1 mouse cellular context compared by ENCODE assay signal in genomic region chr11:24123991-24124390, GRCm38 (mm10).
TF ChIP-seq lines count a peak whose summit lies in the region.

No protein-coding gene starts in this region.

TF ChIP-seq in MEL, 35 proteins besides CTCF, POLR2A, EP300 and RAD21:
- TF ChIP-seq TCF12 (IDR thresholded peaks at IDR 0.05; ENCODE audit: low read depth, low read length) (peak; percentile 38; the same call in 1 of the 2 replicates), ZKSCAN1 (IDR thresholded peaks at IDR 0.05; ENCODE audit: low read depth, low read length) (no peak), RCOR1 (IDR thresholded peaks at IDR 0.05; ENCODE audit: low read depth, low read length) (no peak), NELFE (IDR thresholded peaks at IDR 0.05; ENCODE audit: low read depth, low read length) (peak; percentile 21; the same call in 1 of the 2 replicates), POLR2AphosphoS2 (IDR thresholded peaks at IDR 0.05; ENCODE audit: low read length) (0 out of 2 replicates have a peak, but pooled peaks have one; percentile 24), SMC3 (IDR thresholded peaks at IDR 0.05; ENCODE audit: low read depth, low read length) (no peak), E2F4 (IDR thresholded peaks at IDR 0.05; ENCODE audit: borderline replicate concordance, low read depth, low read length) (no peak), USF1 (IDR thresholded peaks at IDR 0.05; ENCODE audit: low read depth, low read length) (no peak), CHD1 (IDR thresholded peaks at IDR 0.05; ENCODE audit: low read depth, low read length) (0 out of 2 replicates have a peak, but pooled peaks have one; percentile 38), MAFK (IDR thresholded peaks at IDR 0.05; ENCODE audit: borderline replicate concordance, low read depth, low read length) (no peak), ELF1 (IDR thresholded peaks at IDR 0.05; ENCODE audit: low read depth, low read length) (no peak), UBTF (IDR thresholded peaks at IDR 0.05; ENCODE audit: borderline replicate concordance, insufficient read depth, low read depth, low read length) (no peak), GATA1 (IDR thresholded peaks at IDR 0.05; ENCODE audit: low read depth, low read length) (0 out of 2 replicates have a peak, but pooled peaks have one; percentile 14), ZC3H11A (IDR thresholded peaks at IDR 0.05; ENCODE audit: low read depth, low read length) (no peak), SIN3A (IDR thresholded peaks at IDR 0.05; ENCODE audit: low read length) (peak; percentile 50), TAL1 (IDR thresholded peaks at IDR 0.05; ENCODE audit: low read length) (peak; percentile 54; the same call in 1 of the 2 replicates), CHD2 (IDR thresholded peaks at IDR 0.05; ENCODE audit: low read length) (no peak), TBP (IDR thresholded peaks at IDR 0.05; ENCODE audit: low read depth, low read length) (no peak), ETS1 (IDR thresholded peaks at IDR 0.05; ENCODE audit: low read depth, low read length) (peak; percentile 47; the same call in 1 of the 2 replicates), KAT2A (conservative IDR thresholded peaks at IDR 0.05; ENCODE audit: low read depth, low read length) (no peak), MEF2A (IDR thresholded peaks at IDR 0.05; ENCODE audit: extremely low read depth, insufficient replicate concordance, low read depth, low read length, poor library complexity, severe bottlenecking) (no peak), ZMIZ1 (IDR thresholded peaks at IDR 0.05; ENCODE audit: low read depth, low read length) (0 out of 2 replicates have a peak, but pooled peaks have one; percentile 20), JUND (IDR thresholded peaks at IDR 0.05; ENCODE audit: low read depth, low read length) (no peak), MYB (IDR thresholded peaks at IDR 0.05; ENCODE audit: low read depth, low read length) (no peak), BHLHE40 (IDR thresholded peaks at IDR 0.05; ENCODE audit: borderline replicate concordance, low read depth, low read length) (no peak), MAZ (IDR thresholded peaks at IDR 0.05; ENCODE audit: low read depth, low read length) (no peak)
